Mouse (Mus musculus): ENCODE measurements at regions not wholly inside any gene's neighbourhood (a gene's known extent, or its start where the extent isn't known, plus 50 kb on each side); places are given as distances from the start of the nearest gene placed in this dataset.

DNA sequence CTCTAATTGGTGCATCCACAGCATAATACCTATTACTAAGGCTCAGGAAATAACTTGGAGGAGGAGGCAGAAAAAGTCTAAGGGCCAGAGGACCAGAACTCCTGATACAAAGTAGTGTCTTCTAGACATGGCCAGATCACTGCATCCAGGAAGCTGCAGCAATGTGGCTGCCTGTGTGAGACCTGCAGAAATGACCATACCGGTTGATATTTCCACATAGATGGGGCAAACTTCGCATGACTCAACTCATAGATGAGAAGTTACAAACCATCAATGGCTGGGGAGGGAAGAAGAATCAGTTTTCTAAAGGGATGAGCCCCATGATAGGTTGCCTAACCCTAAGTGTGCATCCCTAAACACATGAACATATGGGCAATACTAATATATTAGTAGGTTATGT is 52.8 kb upstream of the Bcl6 start:
- 83% methylated on average over 2 of the region's 2 CpGs for WGBS
- Histone ChIP-seq H3K4me3 (ENCODE audit: low read length) (no peak overlapping the region), H3K9ac (replicated peaks; ENCODE audit: low read length) (no peak overlapping the region), H3K36me3 (ENCODE audit: insufficient read depth, low read length) (no peaks in the 10 kb centered on the region), H3K9me3 (ENCODE audit: low read length) (no peaks in the 10 kb centered on the region), H3K27ac (ENCODE audit: low read length) (no peak overlapping the region), H3K4me1 (ENCODE audit: insufficient read depth, low read length) (no peaks in the 10 kb centered on the region), H3K27me3 (ENCODE audit: insufficient read depth, low read length) (no peaks in the 10 kb centered on the region), H3K4me2 (replicated peaks; ENCODE audit: low read depth, low read length) (no peak overlapping the region)
- no peak for ATAC-seq (ENCODE audit: low FRiP score, low TSS enrichment)

DNA sequence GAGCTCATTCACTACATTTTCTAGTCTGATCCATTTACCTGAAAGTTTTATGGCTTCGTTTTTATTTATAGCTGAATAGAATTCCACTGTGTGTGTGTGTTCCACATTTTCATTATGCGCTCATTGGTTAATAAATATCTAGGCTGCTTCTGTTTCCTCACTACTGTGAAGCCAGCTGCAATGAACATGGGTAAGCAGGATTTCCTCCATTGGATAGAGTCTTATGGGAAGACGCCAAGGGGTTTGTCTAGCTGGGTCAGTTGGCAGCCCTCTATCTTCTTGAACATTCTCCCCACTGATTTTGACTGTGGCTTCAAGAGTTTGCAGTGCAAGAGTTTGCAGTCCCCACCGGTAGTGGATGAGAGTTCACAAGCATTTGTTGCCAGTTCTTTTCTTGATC is 51.1 kb upstream of the Bcl6 start:
- 69% methylated on average over 4 of the region's 4 CpGs for WGBS
- Histone ChIP-seq H3K4me1 (ENCODE audit: insufficient read depth, low read length) (no peaks in the 10 kb centered on the region), H3K27ac (ENCODE audit: low read length) (no peak overlapping the region), H3K9me3 (ENCODE audit: low read length) (no peaks in the 10 kb centered on the region), H3K4me2 (replicated peaks; ENCODE audit: low read depth, low read length) (no peak overlapping the region), H3K4me3 (ENCODE audit: low read length) (no peak overlapping the region), H3K9ac (replicated peaks; ENCODE audit: low read length) (no peak overlapping the region), H3K36me3 (ENCODE audit: insufficient read depth, low read length) (no peaks in the 10 kb centered on the region), H3K27me3 (ENCODE audit: insufficient read depth, low read length) (no peaks in the 10 kb centered on the region)
- ATAC-seq (ENCODE audit: low FRiP score, low TSS enrichment), result no peak

All from kidney, embryonic 16.5 days (tissue).